Mouse (Mus musculus) gastrocnemius, postnatal 14 days (tissue): ENCODE measurements around the gene Arrb1. TPM values are rescaled to one million over a fixed set of nuclear protein-coding genes. Genes with fewer than 3 reads are reported as not detected.

Experiments used
- DNase-seq: peaks from one replicate; pipeline ENCODE4 v3.0.0; 2021; ENCODE audit warnings: mixed read lengths
- intact Hi-C: fragments of 180-260 bp; cut with DNase I; formaldehyde crosslinking; loops from one replicate; pipeline ENCODE4 v1.15.1; 2025; ENCODE audit warnings: low total_unique reads
- microRNA-seq, 2 experiments: library from miRNA; unstranded; fragments of <30 nt; microRNA quantifications; one replicate each; pipeline ENCODE4 v1.2.0; 2021
- total RNA-seq, 2 experiments: library from RNA; stranded (reverse); gene quantifications; 2 replicates each; pipeline ENCODE4 v1.2.3; 2021

The Arrb1 gene
- total RNA-seq, 2 experiments from 2014 or later: 14.3 to 15.2 TPM

DNA sequence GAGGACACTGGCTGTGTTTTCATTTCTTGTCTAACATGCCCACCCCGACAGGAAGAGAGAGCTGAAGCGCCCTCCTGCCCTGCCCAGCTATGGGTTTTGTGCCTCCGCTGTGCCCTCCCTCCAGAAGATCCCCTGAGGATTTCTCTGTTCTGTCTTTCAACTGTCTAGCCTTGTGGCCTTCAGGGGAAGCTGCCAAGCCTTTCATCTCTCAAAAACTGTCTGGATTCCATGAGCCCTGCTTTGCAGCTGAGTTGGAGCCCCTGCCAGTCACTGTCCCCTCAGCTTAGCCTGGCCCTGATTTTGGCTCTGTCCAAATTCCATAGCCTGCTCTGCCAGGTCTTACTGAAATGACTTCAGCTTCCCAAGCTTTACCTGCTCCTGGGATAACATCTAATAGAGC lies 71.5 kb downstream of the Arrb1 start:
- intact Hi-C loops: no loop called here

DNA sequence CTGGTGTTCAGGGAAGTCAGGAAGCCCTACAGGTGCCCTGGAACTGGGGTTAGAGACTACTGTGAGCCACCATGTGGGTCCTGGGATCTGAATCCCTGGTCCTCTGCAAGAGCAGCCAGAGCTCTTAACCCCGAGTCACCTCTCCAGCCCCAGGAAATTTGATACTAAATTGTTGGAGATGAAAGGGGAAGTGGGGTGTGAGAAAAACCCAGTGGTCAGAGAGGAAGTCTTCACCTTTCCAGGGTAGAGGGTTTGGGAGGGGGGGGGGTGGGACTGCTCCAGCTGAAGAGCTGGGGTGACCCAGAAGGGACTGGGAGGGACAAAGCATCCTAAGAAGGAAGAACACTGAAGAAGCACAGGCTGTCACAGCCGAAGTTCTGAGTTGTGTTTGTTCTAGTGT lies 72.4 kb downstream of the Arrb1 start:
- intact Hi-C loops: no loop called here
- no peak for DNase-seq

More for the DNA sequence above, 71.5 kb downstream of the Arrb1 start:
- no peak for DNase-seq

DNA sequence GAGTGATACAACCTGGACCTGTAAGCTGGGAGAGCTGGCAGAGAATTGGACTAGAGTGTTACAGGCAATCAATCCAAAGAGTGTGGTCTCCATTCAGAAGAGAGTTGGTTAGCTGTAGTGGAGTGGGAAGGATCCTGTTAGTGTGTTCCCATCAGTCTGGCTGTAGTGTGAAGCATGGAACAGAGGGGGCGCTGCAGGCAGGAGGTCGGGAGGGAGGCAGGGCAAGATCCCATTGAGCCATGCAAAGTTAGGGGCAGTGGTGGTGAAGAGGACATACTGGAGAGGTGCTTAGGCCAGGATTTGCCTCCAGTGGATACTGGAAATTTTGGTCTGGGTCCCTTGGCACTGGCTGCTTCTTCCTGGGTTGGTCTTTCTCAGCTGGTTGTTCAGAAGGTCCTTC lies 83.0 kb downstream of the Arrb1 start:
- intact Hi-C loops: no loop called here
- DNase-seq: no peak

DNA sequence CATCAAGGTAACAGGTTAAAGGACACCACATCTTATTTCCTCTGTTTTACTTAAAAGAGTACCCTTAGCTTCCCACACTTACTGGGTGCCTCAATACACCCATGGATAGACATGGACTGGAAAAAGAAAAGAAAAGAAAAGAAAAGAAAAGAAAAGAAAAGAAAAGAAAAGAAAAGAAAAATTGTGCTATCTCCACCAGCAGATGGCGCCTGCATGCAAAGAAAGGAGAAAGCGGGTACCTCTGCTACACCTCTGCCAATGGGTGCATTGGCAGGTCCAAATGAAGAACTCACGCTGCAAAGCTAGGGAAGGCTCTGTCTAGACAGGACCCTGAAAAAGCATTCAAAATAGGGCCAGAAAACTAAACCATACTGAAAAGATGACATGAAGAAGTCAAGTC lies 83.6 kb downstream of the Arrb1 start:
- intact Hi-C loops: no loop called here
- no peak for DNase-seq

DNA sequence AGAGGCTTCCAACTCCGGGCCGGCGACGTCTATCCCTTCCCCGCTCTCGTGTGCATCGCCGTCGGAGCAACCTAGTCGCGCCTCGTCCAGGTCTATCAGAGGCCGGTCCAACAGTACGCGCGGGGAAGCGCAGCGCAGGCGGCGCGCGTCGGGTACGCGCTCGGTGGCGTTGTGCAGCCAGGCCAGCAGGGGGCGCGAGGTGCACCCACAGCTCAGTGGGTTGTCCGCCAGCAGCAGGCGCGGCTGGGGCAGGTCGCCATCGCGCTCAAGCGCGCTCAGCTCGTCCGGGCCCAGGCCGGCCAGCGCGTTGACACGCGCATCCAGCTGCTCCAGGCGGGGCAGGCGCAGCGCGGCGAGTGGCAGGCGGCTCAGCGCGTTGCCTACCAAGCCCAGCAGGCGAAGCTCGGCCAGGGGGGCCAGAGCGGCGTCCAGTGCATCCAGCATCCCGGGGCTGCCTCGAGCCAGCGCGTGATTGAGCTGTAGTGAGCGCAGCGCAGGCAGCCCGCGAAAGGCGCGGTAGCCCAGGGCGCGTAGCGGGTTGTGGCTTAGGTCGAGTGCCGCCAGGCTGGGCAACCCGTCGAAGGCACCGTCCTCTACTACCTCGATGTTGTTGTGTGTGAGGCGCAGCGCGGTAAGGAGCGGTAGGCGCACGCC lies 90.6 kb downstream of the Arrb1 start:
- intact Hi-C loops: loop anchor here (10.0 kb wide), 1 partner anchor 249 kb away; no protein-coding TSS in a partner anchor
- peak; percentile 95 for DNase-seq

DNA sequence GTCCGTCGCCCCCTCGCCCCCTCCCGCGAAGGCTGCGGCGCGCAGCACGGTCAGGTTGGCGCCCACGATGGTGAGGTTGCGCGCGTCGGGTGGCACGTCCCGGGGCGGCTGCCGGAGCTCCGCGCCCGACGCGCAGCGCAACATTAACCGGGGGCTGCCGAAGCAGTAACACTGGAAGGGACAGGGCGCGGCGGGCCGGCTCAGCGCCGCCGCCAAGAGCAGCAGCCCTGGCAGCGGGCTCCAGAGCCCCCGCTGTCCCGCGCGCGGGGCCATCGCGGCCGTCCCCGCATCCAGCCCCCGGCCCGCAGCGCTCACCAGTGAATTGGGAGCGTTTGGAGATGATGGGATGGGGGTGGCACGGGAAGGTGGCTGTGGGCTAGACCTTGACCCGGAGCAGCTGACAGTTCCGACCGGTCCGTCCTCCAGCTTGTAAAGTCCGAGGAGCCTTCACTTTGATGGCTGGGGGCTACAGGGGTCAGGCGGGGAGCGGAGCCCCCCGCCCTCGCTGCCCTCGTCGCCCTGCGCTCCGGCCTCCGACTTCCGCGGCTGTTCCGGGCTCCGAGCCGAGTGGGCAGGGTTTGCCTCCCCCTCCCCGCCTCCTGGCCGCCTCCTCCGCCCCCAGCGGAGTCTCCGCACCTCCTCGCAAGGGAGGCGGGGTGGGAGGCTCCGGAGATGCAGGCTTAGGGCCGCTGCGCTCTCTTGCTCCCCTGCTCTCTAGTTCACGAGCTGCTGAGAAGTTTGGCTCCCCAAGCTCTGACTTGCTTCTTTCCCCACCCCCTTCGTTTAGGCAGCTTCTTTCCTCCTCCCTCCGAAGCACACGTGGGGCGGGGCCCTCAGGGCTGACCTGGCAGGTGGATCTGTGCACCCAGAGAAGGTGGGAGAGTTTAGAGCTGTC lies 91.4 kb downstream of the Arrb1 start, which contains the start of gene Tpbgl:
Gene Tpbgl (minus strand): TSS at position 728 of the 895 bp plus-strand sequence.
- intact Hi-C loops: loop anchor here (10.0 kb wide), 1 partner anchor 248 kb away; no protein-coding TSS in a partner anchor

DNA sequence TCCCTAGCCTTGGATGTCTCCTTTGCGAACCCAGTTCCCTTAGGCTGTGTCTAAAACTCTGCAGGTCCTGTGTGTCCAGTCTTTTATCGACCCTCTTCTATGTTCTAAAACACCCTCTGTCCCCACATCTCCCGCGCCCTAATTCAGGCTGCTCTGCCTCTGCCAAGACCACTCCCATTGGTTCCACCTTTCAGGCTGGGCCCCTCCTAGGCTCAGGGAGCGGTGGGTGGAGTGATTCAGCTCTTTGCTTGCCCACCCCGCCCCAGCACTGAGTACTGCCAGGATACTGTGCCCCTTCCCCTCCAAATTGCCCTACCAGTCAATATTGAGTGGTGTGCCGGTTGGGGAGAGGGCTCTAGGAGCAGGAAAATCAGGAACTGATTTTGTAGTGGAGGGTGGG lies 92.1 kb downstream of the Arrb1 start:
- intact Hi-C loops: loop anchor here (10.0 kb wide), 1 partner anchor 247 kb away; no protein-coding TSS in a partner anchor
- no peak for DNase-seq

More for the DNA sequence above, 91.4 kb downstream of the Arrb1 start, which contains the start of gene Tpbgl:
- peak; percentile 83 for DNase-seq

DNA sequence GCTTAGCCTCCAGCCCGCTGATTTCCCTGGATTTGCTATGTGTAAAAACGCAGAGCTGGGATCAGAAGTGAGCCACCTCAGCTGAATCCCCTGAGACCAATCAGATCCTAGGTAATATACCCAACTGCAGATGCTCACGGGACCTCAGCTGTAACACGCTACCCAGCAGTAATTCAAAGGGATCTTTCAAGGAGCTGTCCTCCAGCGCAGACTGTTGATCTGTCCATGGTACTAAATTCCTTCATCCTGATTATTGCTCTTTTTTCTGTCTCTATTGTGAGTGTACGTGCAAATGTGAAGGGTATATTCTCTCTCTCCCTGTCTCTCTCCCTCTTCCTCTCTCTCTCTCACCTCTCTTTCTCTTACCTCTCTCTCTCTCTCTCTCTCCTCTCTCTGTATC lies 97.0 kb downstream of the Arrb1 start:
- intact Hi-C loops: no loop called here
- DNase-seq: no peak

DNA sequence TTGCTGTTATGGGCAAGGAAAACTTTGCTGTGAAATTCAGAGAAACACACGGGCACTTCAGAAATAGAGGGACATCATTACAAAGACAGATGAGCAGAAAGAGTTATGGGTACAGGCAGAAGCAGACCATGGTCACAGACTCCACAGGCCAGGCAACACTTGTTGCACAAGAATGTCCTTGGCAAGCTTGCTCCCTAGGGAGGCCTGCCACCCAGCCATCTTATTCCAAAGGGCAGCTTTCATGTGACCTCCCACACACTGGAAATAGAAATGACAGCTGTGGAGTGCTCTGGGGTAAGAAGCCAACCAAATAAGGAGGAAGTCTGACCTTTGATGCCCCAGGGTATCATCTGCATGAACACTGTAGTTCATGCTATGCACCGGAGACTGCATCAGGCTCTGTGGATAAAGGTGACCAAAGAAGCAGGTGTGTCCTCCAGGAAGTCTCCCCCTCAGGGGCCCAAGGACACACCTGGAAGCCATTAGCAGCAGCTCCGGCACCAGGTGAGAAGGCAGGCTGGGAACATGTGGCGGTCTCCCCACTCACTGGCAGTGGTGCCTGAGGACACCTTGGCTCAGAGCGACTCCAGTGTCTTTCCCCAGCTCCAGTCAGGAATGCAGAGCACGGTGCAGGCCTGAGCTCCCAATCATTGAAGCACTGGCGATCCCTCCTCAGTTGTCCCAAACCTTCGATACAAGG lies 98.8 kb downstream of the Arrb1 start:
- intact Hi-C loops: no loop called here
- peak; percentile 69 for DNase-seq

DNA sequence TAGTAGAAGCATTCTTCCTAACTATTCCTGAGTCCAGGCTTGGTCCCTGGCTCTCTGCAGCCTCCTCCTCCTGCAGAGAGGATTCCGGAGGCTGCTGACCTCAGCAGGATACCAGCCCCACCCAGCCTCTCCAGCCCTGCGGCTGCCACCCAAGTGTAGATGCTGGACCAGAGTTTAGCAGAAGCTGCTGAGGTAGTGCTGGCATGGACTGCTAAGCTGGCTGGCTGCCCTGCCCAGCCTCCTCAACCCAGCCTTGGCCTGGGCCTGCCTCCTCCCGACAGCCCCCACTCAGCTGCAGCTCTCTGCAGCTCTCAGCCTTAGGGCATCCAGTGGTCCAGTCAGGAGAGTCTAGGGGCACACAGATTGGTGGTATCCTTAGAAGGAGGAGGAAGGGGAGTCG lies 106.0 kb downstream of the Arrb1 start:
- intact Hi-C loops: no loop called here
- peak; percentile 81 for DNase-seq

DNA sequence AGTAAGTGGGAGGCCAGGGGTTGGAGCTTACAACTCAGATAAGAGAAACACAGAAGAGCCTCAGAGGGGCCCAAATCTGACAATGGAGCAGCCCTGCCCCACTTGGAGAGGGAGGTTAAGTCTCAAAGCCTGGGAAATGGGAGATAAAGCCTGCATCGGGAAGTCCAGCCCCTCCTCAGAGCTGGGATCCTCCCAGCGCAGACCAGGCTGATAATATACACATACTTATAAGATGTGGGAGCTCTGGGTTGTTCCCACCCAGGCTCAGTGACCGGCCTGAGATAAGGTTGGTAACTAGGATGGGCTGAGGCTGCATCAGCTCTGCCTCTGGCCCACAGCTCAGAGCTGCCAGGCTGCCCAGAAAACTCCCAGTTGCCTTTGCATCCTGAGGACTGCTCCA lies 106.8 kb downstream of the Arrb1 start:
- DNase-seq: no peak
- intact Hi-C loops: no loop called here

DNA sequence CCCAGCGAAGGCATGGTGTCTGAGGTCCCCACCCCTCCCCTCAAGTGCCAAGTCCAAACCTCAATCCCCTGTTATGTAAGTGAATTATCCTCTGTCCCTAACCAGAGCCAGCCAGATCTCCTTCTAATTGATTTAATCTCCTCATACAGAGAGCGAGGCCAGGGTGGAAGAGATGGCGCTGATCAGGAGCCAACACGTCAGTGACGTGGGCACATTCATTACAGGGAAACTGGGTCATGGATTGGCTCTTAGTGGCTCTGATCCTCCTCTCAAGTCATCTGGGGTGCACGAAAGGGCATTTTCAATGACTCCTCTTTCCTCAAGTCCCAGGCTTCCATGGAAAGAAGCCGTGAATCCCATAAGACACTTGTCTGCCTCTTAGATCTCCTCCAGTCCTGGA lies 109.4 kb downstream of the Arrb1 start:
- no peak for DNase-seq
- intact Hi-C loops: no loop called here

DNA sequence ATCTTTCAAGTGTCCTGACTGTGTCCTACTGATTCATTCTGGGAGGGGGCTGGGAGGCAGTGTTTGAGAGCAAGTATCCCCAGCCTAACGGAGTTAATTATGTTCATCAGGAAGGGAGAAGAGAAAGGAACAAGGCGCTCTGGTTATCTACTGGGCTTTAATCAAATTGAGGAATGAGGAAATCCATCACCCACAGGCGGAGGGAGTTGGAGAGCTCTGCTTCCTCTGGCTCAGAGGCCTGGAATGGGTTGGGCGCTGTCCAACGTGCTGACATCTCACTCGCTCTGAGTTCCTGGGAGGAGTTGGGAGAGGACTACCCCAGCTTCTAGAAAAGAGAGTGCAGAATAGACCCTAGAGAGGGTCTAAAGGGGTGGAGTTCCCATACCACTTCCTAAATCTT lies 113.4 kb downstream of the Arrb1 start:
- DNase-seq: peak; percentile 82
- intact Hi-C loops: no loop called here

DNA sequence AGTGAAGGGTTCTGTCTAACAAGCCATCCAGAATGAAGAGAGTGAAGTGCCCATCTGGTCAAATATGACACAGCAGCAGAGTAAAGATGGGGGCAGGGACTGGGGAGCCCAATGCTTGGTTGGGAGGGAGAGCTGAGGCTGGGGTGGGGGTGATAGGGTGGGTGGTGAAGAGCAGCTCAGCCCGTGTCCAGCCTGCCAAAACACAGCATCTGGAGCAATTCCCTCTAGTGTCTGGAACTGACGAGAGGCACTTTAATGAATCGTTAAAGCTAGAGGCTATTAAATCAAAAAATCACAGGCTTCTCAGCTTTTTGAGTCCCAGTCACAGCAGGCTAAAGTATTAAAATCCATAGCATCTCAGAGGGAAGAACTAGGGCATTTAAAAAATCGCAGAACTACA lies 114.3 kb downstream of the Arrb1 start:
- intact Hi-C loops: no loop called here
- DNase-seq: no peak

DNA sequence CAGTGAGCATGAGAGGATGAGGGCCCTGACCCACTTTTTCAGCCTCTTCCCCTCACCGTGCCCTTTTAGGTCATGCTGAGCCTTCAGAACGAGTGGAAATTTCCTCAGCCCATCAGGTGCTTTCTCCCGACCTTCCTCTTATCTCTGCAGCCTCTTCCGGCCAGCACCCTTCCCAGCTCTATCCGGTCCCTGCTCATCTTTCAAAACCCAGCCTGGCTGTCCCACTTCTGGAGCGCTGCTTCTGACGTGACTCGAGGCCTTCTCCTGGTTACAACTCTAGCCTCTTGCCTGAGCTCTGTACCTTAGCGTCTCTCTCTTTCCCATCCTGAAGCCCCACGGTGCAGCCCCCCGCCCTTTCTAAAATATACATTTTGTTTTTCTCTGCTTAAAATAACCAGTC lies 119.0 kb downstream of the Arrb1 start:
- no peak for DNase-seq
- intact Hi-C loops: no loop called here

Small RNA genes within 50 kb of the gene (microRNA-seq; reads per million reads assigned to microRNA genes)
- 20.0 to 23.9 reads per million in 2 experiments for gene Mir326

Other genes starting within 250 kb of the Arrb1 start
- gene Serpinh1, start 182.2 kb upstream of the Arrb1 start, total RNA-seq: 100 to 1,000 TPM; 190 to 248 TPM
- 1 to 10 TPM; 7.4 to 8.5 TPM for gene Gdpd5, start 154.1 kb upstream of the Arrb1 start, total RNA-seq
- under 1 TPM in 1 of 2 experiments, not detected in 1; 0.38 TPM for gene Klhl35, start 69.5 kb upstream of the Arrb1 start, total RNA-seq
- 100 to 1,000 TPM; 262 to 278 TPM for gene Rps3, start 51.7 kb upstream of the Arrb1 start, total RNA-seq
- 10 to 100 TPM; 38.7 to 43.2 TPM for gene Tpbgl, start 91.6 kb downstream of the Arrb1 start, total RNA-seq
- gene Slco2b1, start 175.9 kb downstream of the Arrb1 start, total RNA-seq: 1 to 10 TPM; 6.4 to 7.5 TPM
- under 1 TPM in 1 of 2 experiments, not detected in 1; 0.31 TPM for gene Olfr520, start 194.8 kb downstream of the Arrb1 start, total RNA-seq
- gene Olfr521, start 228.0 kb downstream of the Arrb1 start, total RNA-seq: not detected